Mouse (Mus musculus): ENCODE data around the gene Med31. TPM values are rescaled to one million over a fixed set of nuclear protein-coding genes. Genes with fewer than 3 reads are reported as not detected.
"Not testable (repeated sequence)": the region's sequence is repeated elsewhere in the genome, so short reads cannot be mapped to it uniquely, and the experiment has no call there.

Med31 gene
- total RNA-seq, 2 experiments from 2014 or later = 7.2 to 8.2 TPM

DNA sequence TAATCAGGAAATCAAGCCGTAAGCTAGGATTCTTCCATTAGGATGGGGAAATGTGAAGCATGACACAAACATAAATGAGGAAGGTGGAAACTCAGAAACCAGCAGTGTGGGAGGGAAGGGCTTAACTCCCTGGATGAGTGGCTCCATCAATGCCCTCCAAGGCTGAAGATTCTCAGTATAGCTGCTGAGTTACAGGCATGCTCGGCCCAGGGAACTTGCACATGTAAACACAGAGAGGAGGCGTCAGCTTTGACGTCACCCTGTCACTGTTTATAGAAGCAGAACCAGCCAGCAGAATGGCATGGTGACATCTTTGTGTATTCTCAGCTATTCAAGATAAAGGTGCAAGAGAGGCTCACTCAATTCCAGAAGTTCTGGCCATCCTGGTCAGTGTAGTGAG lies 31.1 kb downstream of the Med31 start:
- TF ChIP-seq CTCF (IDR thresholded peaks at IDR 0.05) = no peak
- DNase-seq = no peak
- Histone ChIP-seq H3K27ac (no peak overlapping the region), H3K4me3 (no peak overlapping the region)
- intact Hi-C loops (cut with DNase I) = no loop called here

DNA sequence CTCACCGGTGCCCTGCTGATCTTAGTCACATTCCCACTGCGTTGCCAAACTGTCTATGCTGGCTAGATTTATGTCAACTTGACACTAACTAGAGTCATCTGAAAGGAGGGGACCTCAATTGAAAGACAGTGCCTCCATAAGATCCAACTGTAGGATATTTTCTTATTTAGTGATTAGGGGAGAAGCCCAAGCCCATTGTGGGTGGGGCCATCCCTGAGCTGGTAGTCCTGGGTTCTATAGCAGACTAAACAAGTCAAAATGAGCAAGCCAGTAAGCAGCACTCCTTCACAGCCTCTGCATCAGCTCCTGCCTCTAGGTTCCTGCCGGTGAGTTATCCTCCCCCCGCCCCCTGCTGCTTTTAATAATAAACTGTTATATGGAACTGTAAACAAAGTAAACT lies 34.3 kb downstream of the Med31 start:
- intact Hi-C loops (cut with DNase I) = no loop called here
- no peak for DNase-seq
- Histone ChIP-seq H3K4me3 (no peak overlapping the region), H3K27ac (no peak overlapping the region)
- no peak for TF ChIP-seq CTCF (IDR thresholded peaks at IDR 0.05)

DNA sequence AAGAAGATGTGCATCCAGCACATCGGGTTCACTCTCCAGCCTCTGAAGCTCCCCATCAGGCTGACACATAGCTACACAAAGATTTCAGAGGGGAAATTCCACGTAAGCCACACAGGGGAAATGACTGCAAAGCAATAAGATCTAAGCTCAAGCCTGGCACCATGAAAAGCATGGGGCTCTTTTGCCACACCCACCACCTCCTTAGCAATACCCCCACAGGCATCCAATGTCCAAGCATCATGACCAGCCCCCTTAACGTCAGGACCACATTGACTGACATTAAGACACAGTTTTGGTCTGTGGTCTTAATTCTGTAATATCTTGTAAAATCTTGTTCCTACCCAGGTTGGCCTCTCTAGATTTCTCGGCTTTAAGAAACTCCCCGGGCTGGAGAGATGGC lies 34.8 kb downstream of the Med31 start:
- no peak overlapping the region for H3K27ac ChIP-seq
- TF ChIP-seq CTCF (IDR thresholded peaks at IDR 0.05) = no peak

DNA sequence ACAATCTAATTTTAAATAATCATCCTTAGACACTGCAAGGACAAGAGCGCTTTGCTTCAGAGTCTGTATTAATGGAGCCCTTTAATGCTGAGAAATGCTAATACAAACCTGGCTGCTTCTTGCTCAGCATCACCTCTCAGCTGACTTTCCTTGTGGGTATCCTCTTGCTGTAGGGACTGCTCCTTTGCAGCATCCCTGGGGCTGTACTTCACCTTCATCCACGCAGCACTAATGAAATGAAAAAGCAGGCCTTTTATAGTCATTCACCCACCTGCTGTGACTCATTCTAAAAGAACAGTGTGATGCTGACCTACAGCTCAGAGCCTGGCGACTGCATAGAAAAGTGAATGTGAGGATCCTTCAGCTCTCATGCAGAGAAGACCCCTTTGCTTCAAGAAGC lies 38.8 kb downstream of the Med31 start:
- Histone ChIP-seq H3K27ac (no peak overlapping the region), H3K4me3 (no peak overlapping the region)
- TF ChIP-seq CTCF (IDR thresholded peaks at IDR 0.05) = no peak
- no peak for DNase-seq
- intact Hi-C loops (cut with DNase I) = no loop called here

More for the DNA sequence above, 34.8 kb downstream of the Med31 start:
- DNase-seq = no peak
- no peak overlapping the region for H3K4me3 ChIP-seq
- intact Hi-C loops (cut with DNase I) = no loop called here

DNA sequence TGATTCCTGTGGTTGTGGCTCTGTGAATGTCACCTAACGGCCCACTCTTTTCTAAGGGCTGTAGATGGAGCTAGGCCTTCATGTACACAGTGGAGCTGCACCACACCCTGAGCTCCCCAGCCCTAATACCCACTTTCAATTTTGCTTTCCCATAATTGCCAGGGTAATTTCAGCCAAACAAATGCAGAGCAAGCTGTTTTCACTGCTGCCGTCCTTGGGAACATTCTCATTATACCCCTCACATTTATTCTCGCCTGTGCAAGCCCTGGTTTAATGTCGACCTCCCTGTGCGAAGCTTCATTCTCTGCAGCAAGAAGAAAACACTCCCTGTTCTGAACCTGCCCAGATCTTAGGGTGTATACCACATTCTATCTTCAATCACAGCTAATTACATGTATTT lies 39.4 kb downstream of the Med31 start:
- TF ChIP-seq CTCF (IDR thresholded peaks at IDR 0.05) = no peak
- intact Hi-C loops (cut with DNase I) = no loop called here
- DNase-seq = no peak
- Histone ChIP-seq H3K4me3 (no peak overlapping the region), H3K27ac (no peak overlapping the region)

- no peak overlapping the region for H3K27ac ChIP-seq
- intact Hi-C loops (cut with DNase I) = no loop called here
These were observed 40.7 kb downstream of the Med31 start for GRCm38 (mm10) chr11:72174721-72175120.

GRCm38 (mm10) chr11:72173506-72173905 lies 41.9 kb downstream of the Med31 start:
- no peak overlapping the region for H3K4me3 ChIP-seq
- intact Hi-C loops (cut with DNase I) = no loop called here
- no peak for TF ChIP-seq CTCF (IDR thresholded peaks at IDR 0.05)

More at GRCm38 (mm10) chr11:72174721-72175120, 40.7 kb downstream of the Med31 start:
- TF ChIP-seq CTCF (IDR thresholded peaks at IDR 0.05) = no peak
- DNase-seq = no peak
- no peak overlapping the region for H3K4me3 ChIP-seq

DNA sequence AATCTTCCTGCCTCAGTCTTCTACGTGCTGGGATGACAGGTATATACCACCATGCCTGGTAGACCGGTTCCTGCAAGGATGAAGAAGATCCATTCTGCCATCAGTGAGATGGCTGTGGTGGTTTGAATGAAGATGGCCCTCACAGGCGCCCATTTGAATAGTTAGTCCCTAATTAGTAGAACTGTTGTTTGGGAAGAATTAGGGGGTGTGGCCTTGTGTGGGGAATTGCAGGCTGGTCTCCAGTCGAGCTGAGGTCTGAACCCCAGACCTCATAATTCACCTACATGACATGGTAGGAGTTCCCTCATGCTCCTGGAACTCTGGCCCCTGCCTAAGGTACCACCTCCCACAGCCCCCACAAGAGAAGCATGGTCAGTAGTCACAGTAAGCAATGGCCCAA lies 43.5 kb downstream of the Med31 start:
- H3K27ac ChIP-seq; H3K4me3 ChIP-seq; DNase-seq; intact Hi-C loops (cut with DNase I): not testable (repeated sequence)

More at GRCm38 (mm10) chr11:72173506-72173905, 41.9 kb downstream of the Med31 start:
- no peak overlapping the region for H3K27ac ChIP-seq
- DNase-seq = no peak

GRCm38 (mm10) chr11:72169871-72170270 lies 45.5 kb downstream of the Med31 start:
- DNase-seq = no peak
- Histone ChIP-seq H3K27ac (no peak overlapping the region), H3K4me3 (no peak overlapping the region)
- intact Hi-C loops (cut with DNase I) = no loop called here
- TF ChIP-seq CTCF (IDR thresholded peaks at IDR 0.05) = no peak

DNA sequence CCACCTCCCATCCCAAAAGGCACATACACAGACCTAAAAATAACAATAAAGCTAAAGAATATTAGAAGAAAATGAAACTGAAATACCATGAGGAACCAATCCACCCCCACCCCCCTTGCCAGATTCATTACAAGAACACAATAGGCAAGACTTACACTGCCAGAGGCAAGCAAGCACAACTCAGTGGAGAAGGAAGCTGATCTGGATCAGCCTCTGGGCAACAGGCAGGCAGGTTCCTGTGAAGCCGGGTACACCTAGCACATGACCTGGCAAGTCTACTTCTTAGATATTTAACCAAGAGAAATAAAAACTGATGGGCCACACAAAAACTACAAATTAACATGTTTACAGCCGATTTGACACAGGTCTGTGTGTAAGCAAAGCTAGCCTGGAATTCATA lies 52.2 kb downstream of the Med31 start:
- TF ChIP-seq CTCF (IDR thresholded peaks at IDR 0.05) = no peak
- no peak overlapping the region for H3K27ac ChIP-seq
- no peak for DNase-seq
- intact Hi-C loops (cut with DNase I) = no loop called here
- no peak overlapping the region for H3K4me3 ChIP-seq

Other genes starting within 250 kb of the Med31 start
- not detected for gene Aipl1, start 178.1 kb downstream of the Med31 start, total RNA-seq (2021)
- not detected for gene Pimreg, start 173.6 kb downstream of the Med31 start, total RNA-seq (2021)
- gene Pitpnm3, start 79.8 kb downstream of the Med31 start, total RNA-seq (2021) = 1 to 10 TPM; 1.7 to 2.2 TPM
- under 1 TPM; 0.20 to 0.25 TPM for gene Gm43951, start 8.8 kb downstream of the Med31 start, total RNA-seq (2021)
- 1 to 10 TPM; 2.0 to 2.6 TPM for gene 4933427D14Rik, start 8.1 kb downstream of the Med31 start, total RNA-seq (2021)
- 10 to 100 TPM; 29.2 to 30.4 TPM for gene Txndc17, start 8.0 kb downstream of the Med31 start, total RNA-seq (2021)
- not detected for gene Slc13a5, start 51.6 kb upstream of the Med31 start, total RNA-seq (2021)
- gene Xaf1, start 86.0 kb upstream of the Med31 start, total RNA-seq (2021) = 1 to 10 TPM; 3.4 to 3.7 TPM
- not detected for gene Fbxo39, start 98.9 kb upstream of the Med31 start, total RNA-seq (2021)
- gene Tekt1, start 146.8 kb upstream of the Med31 start, total RNA-seq (2021) = 1 to 10 TPM in 1 of 2 experiments, under 1 TPM in 1; 0.33 to 2.6 TPM
- 100 to 1,000 TPM; 238 to 342 TPM for gene Smtnl2, start 196.1 kb upstream of the Med31 start, total RNA-seq (2021)
- gene Ggt6, start 219.9 kb upstream of the Med31 start, total RNA-seq (2021) = 1 to 10 TPM in 1 of 2 experiments, under 1 TPM in 1; 0.67 to 5.5 TPM
- gene Mybbp1a, start 225.8 kb upstream of the Med31 start, total RNA-seq (2021) = 10 to 100 TPM; 60.2 to 60.9 TPM